Mouse (Mus musculus) monocyte, adult 5-6 weeks (primary cell): ENCODE data around the gene Ccnb1. TPM values are rescaled to one million over a fixed set of nuclear protein-coding genes. Genes with fewer than 3 reads are reported as not detected.

Experiments
- total RNA-seq: library from RNA; stranded (forward); fragments of 200-1000, 200-491, 200-594 nt; gene quantifications from 3 replicates; pipeline ENCODE4 v1.2.3, GENCODE M21; 2017

Ccnb1 gene
- total RNA-seq, 1 experiment from 2014 or later = 1.5 TPM

Other genes with a start within 250 kb of the Ccnb1 start
- gene Ocln, start 233.9 kb downstream of the Ccnb1 start, total RNA-seq = not detected in 3 replicates
- 0.86 to 3.1 TPM (median 2.8 TPM) in 3 replicates for gene Marveld2, start 169.6 kb downstream of the Ccnb1 start, total RNA-seq
- gene Ak6, start 135.6 kb downstream of the Ccnb1 start, total RNA-seq = 102 to 141 TPM (median 133 TPM) in 3 replicates
- 25.1 to 42.9 TPM (median 36.4 TPM) in 3 replicates for gene Rad17, start 135.5 kb downstream of the Ccnb1 start, total RNA-seq
- 4.0 to 27.9 TPM (median 7.6 TPM) in 3 replicates for gene Taf9, start 135.0 kb downstream of the Ccnb1 start, total RNA-seq
- 43.9 to 51.2 TPM (median 46.1 TPM) in 3 replicates for gene Ccdc125, start 116.9 kb downstream of the Ccnb1 start, total RNA-seq
- 21.2 to 49.2 TPM (median 26.1 TPM) in 3 replicates for gene Cdk7, start 55.6 kb downstream of the Ccnb1 start, total RNA-seq
- gene Mrps36, start 41.9 kb downstream of the Ccnb1 start, total RNA-seq = 24.7 to 40.9 TPM (median 39.2 TPM) in 3 replicates
- 0.68 to 3.1 TPM (median 2.5 TPM) in 3 replicates for gene Cenph, start 10.7 kb downstream of the Ccnb1 start, total RNA-seq
- gene Slc30a5, start 46.9 kb upstream of the Ccnb1 start, total RNA-seq = 64.2 to 92.8 TPM (median 72.0 TPM) in 3 replicates